Mouse (Mus musculus) hindbrain, embryonic 13.5 days (tissue): ENCODE results near the gene Loxl1. TPM values are rescaled to one million over a fixed set of nuclear protein-coding genes. Genes with fewer than 3 reads are reported as not detected.

ENCODE experiments used
- ATAC-seq: fragments of 200-750 bp; cut with Nextera tagmentation; 2 replicates; pipeline ENCODE4 v1.8.0; 2017; ENCODE audit warnings: moderate TSS enrichment; ENCODE audit not compliant: low FRiP score
- H3K27ac ChIP-seq: fragments of 300-500 bp; sonication (generic); 2 replicates; pipeline ENCODE4 v1.5.1; 2015; ENCODE audit warnings: inconsistent platforms, mild to moderate bottlenecking, moderate library complexity
- H3K27me3 ChIP-seq: fragments of 300-500 bp; sonication (generic); 2 replicates; pipeline ENCODE4 v1.6.1; 2015; ENCODE audit warnings: mild to moderate bottlenecking, inconsistent platforms
- H3K36me3 ChIP-seq: fragments of 300-500 bp; sonication (generic); 2 replicates; pipeline ENCODE4 v1.6.1; 2015; ENCODE audit warnings: mild to moderate bottlenecking, inconsistent platforms
- H3K4me1 ChIP-seq: fragments of 300-500 bp; sonication (generic); replicated peaks from 2 replicates; pipeline ENCODE4 v1.6.1; 2015; ENCODE audit warnings: inconsistent platforms
- H3K4me2 ChIP-seq: fragments of 300-500 bp; sonication (generic); 2 replicates; pipeline ENCODE4 v1.6.1; 2015; ENCODE audit warnings: inconsistent platforms, mild to moderate bottlenecking, moderate library complexity
- H3K4me3 ChIP-seq: fragments of 300-500 bp; sonication (generic); 2 replicates; pipeline ENCODE4 v1.5.1; 2015; ENCODE audit warnings: mild to moderate bottlenecking, inconsistent platforms
- H3K9ac ChIP-seq: fragments of 300-500 bp; sonication (generic); 2 replicates; pipeline ENCODE4 v1.6.1; 2015; ENCODE audit warnings: mild to moderate bottlenecking, inconsistent platforms
- H3K9me3 ChIP-seq: fragments of 300-500 bp; sonication (generic); 2 replicates; pipeline ENCODE4 v1.6.1; 2016; ENCODE audit warnings: inconsistent platforms
- WGBS: fragments of 180-500 bp; shearing (Covaris S2); methylation state at CpG from one replicate; pipeline ENCODE4 v1.1.7; 2015; 5-methylcytosine and 5-hydroxymethylcytosine counted together
- polyA plus RNA-seq: library from polyadenylated mRNA; unstranded; fragments of >200 nt; fragmentation: Nextera tagmentation; extraction: Ambion mirVana; gene quantifications from 2 replicates; pipeline ENCODE4 v1.2.1, GENCODE M21; 2015

Loxl1 gene
- polyA plus RNA-seq, 1 experiment from 2014 or later = 8.1 TPM

GRCm38 (mm10) chr9:58310043-58310660 is 2.8 kb downstream of the Loxl1 start:
- WGBS = 76% methylated on average over 14 of the region's 14 CpGs

GRCm38 (mm10) chr9:58308395-58308794 is 4.6 kb downstream of the Loxl1 start:
- WGBS = 30% methylated on average over 6 of the region's 6 CpGs
- ATAC-seq = no peak
- H3K4me1 ChIP-seq = peaks cover 52% of the 10 kb centered on the region

More at GRCm38 (mm10) chr9:58310043-58310660, 2.8 kb downstream of the Loxl1 start:
- Histone ChIP-seq H3K27me3 (peaks cover 40% of the 10 kb centered on the region), H3K4me3 (no peak overlapping the region), H3K9me3 (no peaks in the 10 kb centered on the region), H3K36me3 (no peaks in the 10 kb centered on the region), H3K9ac (no peak overlapping the region), H3K27ac (no peak overlapping the region), H3K4me1 (peaks cover 58% of the 10 kb centered on the region), H3K4me2 (no peak overlapping the region)
- ATAC-seq = no peak

GRCm38 (mm10) chr9:58305686-58306085 is 7.3 kb downstream of the Loxl1 start:
- Histone ChIP-seq H3K4me3 (no peak overlapping the region), H3K4me2 (no peak overlapping the region), H3K4me1 (peaks cover 36% of the 10 kb centered on the region), H3K27ac (no peak overlapping the region), H3K9me3 (no peaks in the 10 kb centered on the region), H3K36me3 (no peaks in the 10 kb centered on the region), H3K9ac (no peak overlapping the region), H3K27me3 (0 out of 2 replicates have a peak, but pooled peaks cover 8% of the 10 kb centered on the region)
- no peak for ATAC-seq
- WGBS = 24% methylated on average over 6 of the region's 6 CpGs

More at GRCm38 (mm10) chr9:58308395-58308794, 4.6 kb downstream of the Loxl1 start:
- H3K36me3 ChIP-seq = no peaks in the 10 kb centered on the region
- H3K27me3 ChIP-seq = peaks cover 34% of the 10 kb centered on the region
- H3K27ac ChIP-seq = no peak overlapping the region
- no peak overlapping the region for H3K9ac ChIP-seq
- H3K9me3 ChIP-seq = no peaks in the 10 kb centered on the region
- H3K4me2 ChIP-seq = no peak overlapping the region
- no peak overlapping the region for H3K4me3 ChIP-seq

GRCm38 (mm10) chr9:58303599-58304271 is 9.3 kb downstream of the Loxl1 start:
- no peak overlapping the region for H3K4me2 ChIP-seq
- no peak for ATAC-seq
- H3K4me3 ChIP-seq = no peak overlapping the region
- peak overlapping the region; percentile 58 for H3K27ac ChIP-seq
- no peaks in the 10 kb centered on the region for H3K9me3 ChIP-seq
- WGBS = 59% methylated on average over 8 of the region's 8 CpGs
- H3K36me3 ChIP-seq = no peaks in the 10 kb centered on the region
- H3K4me1 ChIP-seq = peaks cover 31% of the 10 kb centered on the region
- no peaks in the 10 kb centered on the region for H3K27me3 ChIP-seq
- H3K9ac ChIP-seq = no peak overlapping the region; the same call in 1 of the 2 replicates

GRCm38 (mm10) chr9:58303115-58303514 is 9.9 kb downstream of the Loxl1 start:
- no peaks in the 10 kb centered on the region for H3K27me3 ChIP-seq
- H3K4me1 ChIP-seq = peaks cover 25% of the 10 kb centered on the region
- no peak overlapping the region for H3K4me3 ChIP-seq
- H3K36me3 ChIP-seq = no peaks in the 10 kb centered on the region
- no peak overlapping the region for H3K4me2 ChIP-seq
- 69% methylated on average over 5 of the region's 5 CpGs for whole genome bisulfite sequencing
- H3K9me3 ChIP-seq = no peaks in the 10 kb centered on the region
- H3K9ac ChIP-seq = no peak overlapping the region
- no peak overlapping the region for H3K27ac ChIP-seq
- no peak for ATAC-seq

- Histone ChIP-seq H3K9ac (no peak overlapping the region), H3K27me3 (no peaks in the 10 kb centered on the region), H3K36me3 (no peaks in the 10 kb centered on the region), H3K27ac (no peak overlapping the region), H3K4me3 (no peak overlapping the region), H3K4me2 (no peak overlapping the region), H3K4me1 (peaks cover 20% of the 10 kb centered on the region), H3K9me3 (no peaks in the 10 kb centered on the region)
- WGBS = 59% methylated on average over 2 of the region's 2 CpGs
- ATAC-seq = no peak
Measured at GRCm38 (mm10) chr9:58299356-58299799, 13.6 kb downstream of the Loxl1 start.

- 75% methylated on average over 4 of the region's 4 CpGs for WGBS
- Histone ChIP-seq H3K4me1 (peaks cover 7% of the 10 kb centered on the region), H3K27ac (no peak overlapping the region), H3K9ac (no peak overlapping the region), H3K9me3 (no peaks in the 10 kb centered on the region), H3K4me2 (no peak overlapping the region), H3K4me3 (no peak overlapping the region), H3K27me3 (no peaks in the 10 kb centered on the region), H3K36me3 (no peaks in the 10 kb centered on the region)
- no peak for ATAC-seq
Measured at GRCm38 (mm10) chr9:58297961-58298477, 15.0 kb downstream of the Loxl1 start.

- Histone ChIP-seq H3K4me1 (peaks cover 7% of the 10 kb centered on the region), H3K9ac (no peak overlapping the region), H3K36me3 (no peaks in the 10 kb centered on the region), H3K27ac (no peak overlapping the region), H3K27me3 (no peaks in the 10 kb centered on the region), H3K4me3 (no peak overlapping the region), H3K4me2 (no peak overlapping the region), H3K9me3 (no peaks in the 10 kb centered on the region)
- ATAC-seq = no peak
- 94% methylated on average over 6 of the region's 6 CpGs for WGBS
Measured at GRCm38 (mm10) chr9:58297065-58297464, 15.9 kb downstream of the Loxl1 start.

- WGBS = 23% methylated on average over 9 of the region's 9 CpGs
- H3K9me3 ChIP-seq = no peaks in the 10 kb centered on the region
- H3K4me3 ChIP-seq = no peak overlapping the region
- peaks cover 7% of the 10 kb centered on the region for H3K4me1 ChIP-seq
- no peak overlapping the region for H3K4me2 ChIP-seq
- ATAC-seq = no peak
- no peak overlapping the region for H3K9ac ChIP-seq
- no peaks in the 10 kb centered on the region for H3K36me3 ChIP-seq
- no peak overlapping the region for H3K27ac ChIP-seq
- no peaks in the 10 kb centered on the region for H3K27me3 ChIP-seq
Measured at GRCm38 (mm10) chr9:58295766-58296361, 17.1 kb downstream of the Loxl1 start.

- no peaks in the 10 kb centered on the region for H3K36me3 ChIP-seq
- no peak overlapping the region for H3K4me2 ChIP-seq
- H3K27me3 ChIP-seq = no peaks in the 10 kb centered on the region
- peaks cover 7% of the 10 kb centered on the region for H3K4me1 ChIP-seq
- no peak overlapping the region for H3K27ac ChIP-seq
- no peak for ATAC-seq
- H3K4me3 ChIP-seq = no peak overlapping the region
- H3K9ac ChIP-seq = no peak overlapping the region
- no peaks in the 10 kb centered on the region for H3K9me3 ChIP-seq
- WGBS = 89% methylated on average over 3 of the region's 3 CpGs
Measured at GRCm38 (mm10) chr9:58295345-58295744, 17.6 kb downstream of the Loxl1 start.

- H3K36me3 ChIP-seq = no peaks in the 10 kb centered on the region
- ATAC-seq = no peak
- no peak overlapping the region for H3K4me3 ChIP-seq
- H3K4me1 ChIP-seq = peaks cover 7% of the 10 kb centered on the region
- no peak overlapping the region for H3K27ac ChIP-seq
- H3K9ac ChIP-seq = no peak overlapping the region
- no peaks in the 10 kb centered on the region for H3K27me3 ChIP-seq
- no peaks in the 10 kb centered on the region for H3K9me3 ChIP-seq
- no peak overlapping the region for H3K4me2 ChIP-seq
- 40% methylated on average over 7 of the region's 7 CpGs for WGBS
Measured at GRCm38 (mm10) chr9:58294527-58294926, 18.5 kb downstream of the Loxl1 start.

- WGBS = 81% methylated on average over 2 of the region's 2 CpGs
- H3K36me3 ChIP-seq = no peaks in the 10 kb centered on the region
Measured at GRCm38 (mm10) chr9:58289901-58290300, 23.1 kb downstream of the Loxl1 start.

More at GRCm38 (mm10) chr9:58289901-58290300, 23.1 kb downstream of the Loxl1 start:
- no peaks in the 10 kb centered on the region for H3K27me3 ChIP-seq
- H3K9ac ChIP-seq = no peak overlapping the region
- H3K27ac ChIP-seq = no peak overlapping the region
- ATAC-seq = no peak
- H3K4me2 ChIP-seq = no peak overlapping the region
- no peak overlapping the region for H3K4me3 ChIP-seq
- no peaks in the 10 kb centered on the region for H3K9me3 ChIP-seq
- no peaks in the 10 kb centered on the region for H3K4me1 ChIP-seq
